Mouse (Mus musculus) heart, embryonic 14.5 days (tissue): ENCODE data around the gene Fzd5. TPM values are rescaled to one million over a fixed set of nuclear protein-coding genes. Genes with fewer than 3 reads are reported as not detected.

Experiments used
- ATAC-seq: fragments of 200-750 bp; cut with Nextera tagmentation; 2 replicates; pipeline ENCODE4 v1.8.0; 2017; ENCODE audit warnings: low read depth, moderate TSS enrichment; ENCODE audit not compliant: insufficient number of reproducible peaks, insufficient read depth, low FRiP score
- H3K27ac ChIP-seq, 2 experiments: fragments of 200-500 bp in 1 of 2; fragments of 300-500 bp in 1 of 2; sonication (generic) in 1 of 2; replicated peaks in 1 of 2; 2 replicates each; pipeline ENCODE4 v1.5.1; 2012 to 2014; ENCODE audit warnings: low read depth in 2 of 2, low read length in 2 of 2, control low read depth in 1 of 2, mild to moderate bottlenecking in 1 of 2, mixed read lengths in 1 of 2; ENCODE audit not compliant: control insufficient read depth in 1 of 2, insufficient read depth in 1 of 2
- H3K27me3 ChIP-seq: fragments of 300-500 bp; sonication (generic); 2 replicates; pipeline ENCODE4 v1.6.1; 2014; ENCODE audit warnings: mild to moderate bottlenecking, low read length, control low read depth; ENCODE audit not compliant: control insufficient read depth, insufficient read depth
- H3K36me3 ChIP-seq: fragments of 300-500 bp; sonication (generic); 2 replicates; pipeline ENCODE4 v1.6.1; 2014; ENCODE audit warnings: mild to moderate bottlenecking, control low read depth, low read length, mixed read lengths; ENCODE audit not compliant: control insufficient read depth, insufficient read depth
- H3K4me1 ChIP-seq, 2 experiments: fragments of 200-500 bp in 1 of 2; fragments of 300-500 bp in 1 of 2; sonication (generic) in 1 of 2; 2 replicates each; pipeline ENCODE4 v1.6.1; 2012 to 2014; ENCODE audit warnings: low read length in 2 of 2, control low read depth in 1 of 2, mixed read lengths in 1 of 2; ENCODE audit not compliant: control insufficient read depth in 2 of 2, insufficient read depth in 2 of 2
- H3K4me2 ChIP-seq: fragments of 300-500 bp; sonication (generic); 2 replicates; pipeline ENCODE4 v1.6.1; 2014; ENCODE audit warnings: mild to moderate bottlenecking, low read length
- H3K4me3 ChIP-seq, 2 experiments: fragments of 200-500 bp in 1 of 2; fragments of 300-500 bp in 1 of 2; sonication (generic) in 1 of 2; 2 replicates each; pipeline ENCODE4 v1.5.1; 2012 to 2014; ENCODE audit warnings: low read length in 2 of 2, mild to moderate bottlenecking in 2 of 2, control low read depth in 1 of 2, low read depth in 1 of 2, moderate library complexity in 1 of 2; ENCODE audit not compliant: control insufficient read depth in 1 of 2, insufficient read depth in 1 of 2
- H3K9ac ChIP-seq: fragments of 300-500 bp; sonication (generic); 2 replicates; pipeline ENCODE4 v1.6.1; 2014; ENCODE audit warnings: mild to moderate bottlenecking, low read length
- H3K9me3 ChIP-seq: fragments of 300-500 bp; sonication (generic); 2 replicates; pipeline ENCODE4 v1.6.1; 2016; ENCODE audit warnings: low read length, control low read depth; ENCODE audit not compliant: control insufficient read depth
- WGBS: fragments of 180-500 bp; shearing (Covaris S2); extraction: QIAGEN DNeasy Blood & Tissue Kit; methylation state at CpG from one replicate; pipeline ENCODE4 v1.1.7; 2014; 5-methylcytosine and 5-hydroxymethylcytosine counted together
- polyA plus RNA-seq: library from polyadenylated mRNA; unstranded; fragments of >200 nt; fragmentation: Nextera tagmentation; extraction: Ambion mirVana; gene quantifications from 2 replicates; pipeline ENCODE4 v1.2.1, GENCODE M21; 2014

The Fzd5 gene
- polyA plus RNA-seq, 1 experiment from 2014 or later = 1.7 TPM

- H3K9ac ChIP-seq = no peak overlapping the region
- H3K27ac ChIP-seq = peak overlapping the region in 1 of 2 experiments; percentile 4; a peak in 1 of 4 replicates
- peaks cover 38% of the 10 kb centered on the region for H3K36me3 ChIP-seq
- H3K4me2 ChIP-seq = no peak overlapping the region
- H3K4me3 ChIP-seq = no peak overlapping the region
- H3K9me3 ChIP-seq = no peaks in the 10 kb centered on the region
- 30% methylated on average over 2 of the region's 2 CpGs for WGBS
- no peaks in the 10 kb centered on the region for H3K27me3 ChIP-seq
- ATAC-seq = no peak
- H3K4me1 ChIP-seq = peaks cover 6 to 27% of the 10 kb centered on the region in 2 experiments
Observed at GRCm38 (mm10) chr1:64715458-64715857, 22.1 kb downstream of the Fzd5 start.

GRCm38 (mm10) chr1:64712006-64712760 lies 25.4 kb downstream of the Fzd5 start:
- H3K9ac ChIP-seq = no peak overlapping the region
- H3K4me2 ChIP-seq = no peak overlapping the region
- peaks cover 6 to 20% of the 10 kb centered on the region in 2 experiments for H3K4me1 ChIP-seq
- no peak overlapping the region for H3K4me3 ChIP-seq
- H3K9me3 ChIP-seq = no peaks in the 10 kb centered on the region
- peaks cover 35% of the 10 kb centered on the region for H3K36me3 ChIP-seq
- H3K27me3 ChIP-seq = no peaks in the 10 kb centered on the region
- 83% methylated on average over 14 of the region's 14 CpGs for WGBS
- ATAC-seq = no peak
- H3K27ac ChIP-seq = no peak overlapping the region

GRCm38 (mm10) chr1:64709891-64710290 lies 27.7 kb downstream of the Fzd5 start:
- no peaks in the 10 kb centered on the region for H3K9me3 ChIP-seq
- H3K9ac ChIP-seq = no peak overlapping the region
- H3K4me3 ChIP-seq = no peak overlapping the region
- H3K4me1 ChIP-seq = peaks cover 0 to under 1% of the 10 kb centered on the region in 2 experiments; a peak in 1 of 4 replicates
- no peak overlapping the region for H3K27ac ChIP-seq
- WGBS = 14% methylated on average over 2 of the region's 2 CpGs
- H3K4me2 ChIP-seq = no peak overlapping the region
- peaks cover 40% of the 10 kb centered on the region for H3K36me3 ChIP-seq
- H3K27me3 ChIP-seq = no peaks in the 10 kb centered on the region
- ATAC-seq = no peak

GRCm38 (mm10) chr1:64706610-64707009 lies 30.9 kb downstream of the Fzd5 start:
- 77% methylated on average over 2 of the region's 2 CpGs for whole genome bisulfite sequencing
- no peaks in the 10 kb centered on the region for H3K27me3 ChIP-seq
- no peak overlapping the region for H3K4me3 ChIP-seq
- H3K4me1 ChIP-seq = 0 out of 4 replicates have a peak, but pooled peaks cover 0 to 2% of the 10 kb centered on the region in 2 experiments
- peaks cover 49% of the 10 kb centered on the region for H3K36me3 ChIP-seq
- H3K27ac ChIP-seq = no peak overlapping the region
- H3K4me2 ChIP-seq = no peak overlapping the region
- H3K9me3 ChIP-seq = no peaks in the 10 kb centered on the region
- no peak for ATAC-seq
- H3K9ac ChIP-seq = no peak overlapping the region

GRCm38 (mm10) chr1:64705230-64705629 lies 32.3 kb downstream of the Fzd5 start:
- Histone ChIP-seq H3K4me3 (no peak overlapping the region), H3K9me3 (no peaks in the 10 kb centered on the region), H3K27ac (no peak overlapping the region), H3K36me3 (peaks cover 55% of the 10 kb centered on the region), H3K4me1 (0 out of 4 replicates have a peak, but pooled peaks cover 0 to 4% of the 10 kb centered on the region in 2 experiments), H3K9ac (no peak overlapping the region), H3K27me3 (no peaks in the 10 kb centered on the region), H3K4me2 (no peak overlapping the region)
- ATAC-seq = no peak
- 40% methylated on average over 6 of the region's 6 CpGs for WGBS

GRCm38 (mm10) chr1:64701780-64702179 lies 35.8 kb downstream of the Fzd5 start:
- 41% methylated on average over 3 of the region's 3 CpGs for WGBS
- H3K4me2 ChIP-seq = no peak overlapping the region
- ATAC-seq = no peak

GRCm38 (mm10) chr1:64695156-64695555 lies 42.4 kb downstream of the Fzd5 start:
- no peak for ATAC-seq
- Histone ChIP-seq H3K27ac (no peak overlapping the region), H3K27me3 (no peaks in the 10 kb centered on the region), H3K4me3 (no peak overlapping the region), H3K9ac (no peak overlapping the region), H3K4me2 (no peak overlapping the region), H3K36me3 (no peaks in the 10 kb centered on the region), H3K9me3 (no peaks in the 10 kb centered on the region), H3K4me1 (peaks cover 1 to 11% of the 10 kb centered on the region in 2 experiments; a peak in 3 of 4 replicates)
- WGBS = 90% methylated on average over 3 of the region's 3 CpGs

More at GRCm38 (mm10) chr1:64701780-64702179, 35.8 kb downstream of the Fzd5 start:
- no peak overlapping the region for H3K9ac ChIP-seq
- H3K4me1 ChIP-seq = 0 out of 4 replicates have a peak, but pooled peaks cover 0 to 4% of the 10 kb centered on the region in 2 experiments
- no peak overlapping the region for H3K4me3 ChIP-seq
- H3K36me3 ChIP-seq = peaks cover 38% of the 10 kb centered on the region
- no peak overlapping the region for H3K27ac ChIP-seq
- H3K9me3 ChIP-seq = no peaks in the 10 kb centered on the region
- no peaks in the 10 kb centered on the region for H3K27me3 ChIP-seq
